Mouse (Mus musculus): ENCODE measurements around the gene Tmtc1.

DNA sequence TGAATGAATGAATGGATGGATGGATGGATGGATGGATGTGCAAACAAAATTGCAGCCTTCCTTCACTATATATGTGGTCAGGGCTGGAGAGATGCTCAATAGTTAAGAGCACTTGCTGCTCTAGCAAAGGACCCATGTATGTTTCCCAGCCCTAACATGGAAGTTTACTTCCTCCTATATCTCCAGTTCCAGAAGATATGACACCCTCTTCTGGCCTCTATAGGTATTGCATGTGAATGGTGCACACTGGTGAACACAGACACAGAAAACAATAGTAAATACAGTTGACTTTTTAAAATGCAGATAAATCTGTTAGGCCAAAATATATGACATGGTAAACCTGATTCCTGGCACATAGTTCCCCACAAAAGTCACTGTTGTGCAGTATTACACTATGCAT lies 73.0 kb downstream of the Tmtc1 start:
- TF ChIP-seq CTCF (conservative IDR thresholded peaks at IDR 0.05; ENCODE audit: low read length) (peak; percentile 84), NANOG (IDR thresholded peaks at IDR 0.05; ENCODE audit: borderline replicate concordance, low read length) (no peak), POU5F1 (IDR thresholded peaks at IDR 0.05; ENCODE audit: borderline replicate concordance, low read length) (no peak)

Measured in E14TG2a.4 (cell line).